Mouse (Mus musculus): ENCODE measurements around the gene Mfsd4b3. TPM values are rescaled to one million over a fixed set of nuclear protein-coding genes. Genes with fewer than 3 reads are reported as not detected.
"Not testable (repeated sequence)": the region's sequence is repeated elsewhere in the genome, so short reads cannot be mapped to it uniquely, and the experiment has no call there.

Mfsd4b3 gene
- polyA plus RNA-seq, 1 experiment from 2014 or later, result 1.5 TPM

DNA sequence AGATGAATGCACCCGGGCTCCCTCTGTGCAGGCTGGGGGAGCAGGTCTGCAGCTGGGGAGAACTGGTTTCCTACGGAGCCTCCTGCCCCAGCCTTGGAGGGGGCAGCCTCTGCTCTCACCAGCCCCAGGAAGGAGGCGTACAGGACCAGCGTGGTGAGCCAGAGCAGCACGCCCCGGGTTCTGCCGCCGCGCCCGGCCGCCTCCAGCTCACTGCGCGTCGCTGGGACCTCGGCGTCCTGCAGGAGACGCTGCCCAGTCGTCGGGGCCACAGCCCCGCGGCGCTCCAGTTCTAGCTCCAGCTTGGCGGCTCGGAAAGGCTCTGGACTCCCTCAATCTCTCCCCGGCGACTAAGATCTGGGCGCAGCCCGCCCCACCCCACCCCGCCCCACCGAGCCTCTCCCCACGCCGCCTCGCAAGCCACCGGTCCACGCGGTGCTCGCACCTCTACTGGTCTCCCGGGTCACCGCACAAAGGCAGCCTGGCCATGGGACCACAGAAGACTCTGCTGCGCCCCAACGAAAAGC, 33.3 kb downstream of the Mfsd4b3 start, which contains the start of gene Mfsd4b2:
Mfsd4b2 (minus strand) TSS at position 308 of the 524 bp plus-strand sequence.
- DNase-seq (ENCODE audit: low spot score), result no peak

DNA sequence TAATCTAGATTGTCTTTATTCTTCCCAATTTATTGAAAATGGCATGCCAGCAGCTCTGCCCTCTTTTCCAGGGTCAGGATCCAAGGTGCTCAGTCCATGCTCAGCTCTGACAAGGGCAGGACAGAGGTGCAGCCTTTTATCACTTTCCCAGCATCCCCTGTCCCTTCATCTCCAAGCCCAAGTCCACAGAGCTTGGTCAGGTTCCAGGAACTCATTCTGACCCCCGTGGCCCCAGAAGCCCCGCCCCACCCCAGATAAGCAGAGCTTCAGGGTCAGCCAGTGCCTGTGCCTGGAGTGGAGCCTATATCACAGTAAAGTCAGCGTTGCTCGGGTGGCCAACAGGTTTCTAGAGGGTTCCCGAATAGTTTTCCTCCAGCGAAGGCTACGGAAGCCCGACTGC, 35.4 kb downstream of the Mfsd4b3 start:
- DNase-seq (ENCODE audit: low spot score), result not testable (repeated sequence)

DNA sequence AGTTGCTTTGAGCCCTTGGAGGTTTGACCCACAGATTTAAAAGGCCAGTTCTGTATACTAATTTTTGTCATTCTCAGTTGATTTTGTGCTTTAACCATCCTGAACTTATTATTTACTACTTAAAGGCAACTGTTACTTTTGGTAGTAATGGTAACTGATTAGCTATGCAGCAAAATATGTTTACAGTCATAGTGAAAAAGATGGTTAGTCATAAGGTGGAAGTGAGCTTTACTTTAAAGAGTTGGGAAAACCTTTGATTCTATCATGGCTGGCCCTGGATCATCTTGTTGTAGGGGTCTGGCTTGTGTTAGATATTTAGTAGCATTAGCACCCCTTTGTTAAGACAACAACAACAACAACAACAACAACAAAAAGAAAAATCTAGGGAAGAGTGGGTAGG, 47.3 kb downstream of the Mfsd4b3 start:
- no peak for DNase-seq (ENCODE audit: low spot score)

DNA sequence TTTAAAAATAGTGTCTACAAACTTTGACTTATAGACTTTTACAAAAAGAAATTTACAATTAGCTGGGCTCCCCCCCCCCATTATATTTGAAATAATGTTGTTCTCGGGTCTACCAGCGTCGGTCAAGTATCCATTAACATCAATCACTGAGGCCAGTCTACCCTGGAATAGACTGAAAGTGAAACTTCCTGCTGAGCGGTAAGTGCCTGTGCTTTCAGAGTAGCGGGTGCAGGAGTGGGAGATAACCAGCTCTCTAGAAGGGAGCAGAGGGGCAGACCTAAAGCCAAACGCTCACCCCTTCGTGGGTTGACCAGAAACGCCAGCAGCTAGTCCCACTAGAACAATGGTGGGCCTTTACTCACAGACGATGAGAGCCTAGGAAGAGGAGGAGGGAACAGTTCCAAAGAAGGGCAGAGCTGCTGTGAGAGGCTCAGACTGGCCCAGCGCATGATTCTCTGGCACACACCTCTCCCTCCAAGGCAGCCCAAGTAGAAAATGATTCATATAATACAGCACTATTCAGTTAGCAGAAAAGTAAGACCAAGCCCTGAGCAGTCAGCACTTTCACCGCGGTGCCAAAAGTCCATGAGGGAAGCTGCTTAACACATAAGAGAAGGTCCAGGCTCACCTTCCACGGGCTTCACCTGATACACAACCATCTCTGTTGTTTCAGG, 51.0 kb downstream of the Mfsd4b3 start:
- no peak for DNase-seq (ENCODE audit: low spot score)

DNA sequence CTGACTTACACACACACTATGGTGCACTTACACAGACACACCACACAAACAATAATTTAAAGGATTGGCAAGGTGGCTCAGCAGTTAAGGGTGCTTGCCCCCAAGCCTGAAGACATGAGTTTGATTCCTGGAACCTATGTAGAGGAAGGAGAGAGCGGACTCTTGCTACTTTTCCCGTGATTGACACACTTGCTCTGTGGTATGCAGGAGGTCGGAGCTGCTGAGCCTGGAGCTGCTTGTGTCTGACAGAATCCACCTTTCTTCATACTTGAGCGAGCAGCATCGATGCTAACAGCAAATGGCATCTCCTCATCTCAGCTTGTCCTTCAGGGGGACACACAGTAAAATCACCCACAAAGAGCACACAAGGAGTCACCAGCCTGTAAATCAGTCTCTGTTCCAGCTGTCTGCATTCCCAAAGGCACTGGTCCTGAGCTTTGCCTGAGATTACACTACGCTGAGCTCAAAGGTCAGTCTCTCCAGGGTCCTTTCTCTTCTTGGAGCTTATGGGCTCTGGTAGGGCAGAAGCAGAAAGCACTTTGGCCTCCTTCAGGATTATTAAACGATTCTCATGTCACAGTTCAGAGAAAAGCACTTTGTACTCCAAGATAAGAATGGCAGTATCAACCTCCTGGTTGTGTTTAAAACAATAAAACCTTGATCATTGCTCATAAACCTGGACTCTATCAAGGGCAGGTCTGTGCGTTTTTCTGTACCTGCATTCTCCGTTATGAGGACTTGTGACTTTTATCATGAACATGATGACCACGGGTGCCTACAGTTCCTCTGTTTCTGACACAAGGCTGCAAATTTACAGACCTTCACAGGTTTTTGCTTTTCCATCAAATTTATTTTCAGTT, 52.9 kb downstream of the Mfsd4b3 start:
- no peak for DNase-seq (ENCODE audit: low spot score)

DNA sequence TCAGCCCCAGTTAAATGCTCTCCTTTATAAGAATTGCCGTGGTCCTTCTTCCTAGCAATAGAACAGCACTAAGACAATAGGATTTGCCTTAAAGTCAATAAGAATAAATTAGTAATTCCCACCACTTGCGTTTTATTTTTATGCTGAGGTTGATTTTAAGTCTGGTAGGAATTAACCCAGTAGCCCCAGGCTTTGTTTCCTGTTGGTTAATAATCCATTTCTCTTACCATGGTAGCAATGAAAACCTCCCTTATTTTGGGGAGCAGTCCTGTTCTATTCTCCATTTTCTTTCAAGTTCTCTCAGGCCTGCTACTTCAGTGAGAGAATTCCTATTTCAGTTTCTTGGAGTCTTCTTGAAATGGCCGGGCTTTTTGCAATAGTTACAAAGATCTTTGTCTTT, 55.8 kb downstream of the Mfsd4b3 start:
- DNase-seq (ENCODE audit: low spot score), result no peak

DNA sequence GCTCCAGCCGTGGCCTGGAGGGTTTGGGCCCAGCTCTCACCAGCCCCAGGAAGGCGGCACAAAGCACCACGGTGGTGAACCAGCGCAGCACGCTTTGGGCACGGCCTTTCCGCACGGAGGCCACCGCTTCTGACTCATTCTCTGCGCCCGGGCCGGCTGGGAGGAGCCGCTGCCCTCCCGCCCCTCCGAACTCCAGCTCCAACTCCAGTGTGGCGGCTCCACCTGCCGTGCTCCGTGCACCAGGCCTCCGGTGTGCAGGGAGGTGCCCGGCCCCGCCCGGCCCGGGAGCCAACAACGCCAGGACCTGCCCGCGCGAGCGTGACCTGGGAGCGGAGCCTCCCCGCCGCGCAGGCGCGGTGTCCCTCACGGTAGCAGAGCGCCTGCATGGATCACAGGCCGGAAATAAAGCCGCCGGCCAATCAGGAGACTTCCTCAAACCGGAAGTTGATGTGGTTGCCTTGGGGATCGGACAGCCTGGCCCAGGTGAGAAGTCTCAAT, 61.0 kb downstream of the Mfsd4b3 start, which contains the start of gene Mfsd4b4:
Mfsd4b4 (minus strand) TSS at position 365 of the 498 bp plus-strand sequence.
- DNase-seq (ENCODE audit: low spot score), result peak; percentile 92

Other genes starting within 250 kb of the Mfsd4b3 start
- gene Rev3l, start 228.0 kb downstream of the Mfsd4b3 start, polyA plus RNA-seq (2015; fragmentation: Nextera tagmentation; extraction: Ambion mirVana), result 12.4 and 13.2 TPM in 2 replicates
- gene Mfsd4b4, start 60.9 kb downstream of the Mfsd4b3 start, polyA plus RNA-seq (2015; fragmentation: Nextera tagmentation; extraction: Ambion mirVana), result 5.3 and 5.9 TPM in 2 replicates
- 0.14 and 0.16 TPM in 2 replicates for gene Mfsd4b2, start 33.2 kb downstream of the Mfsd4b3 start, polyA plus RNA-seq (2015; fragmentation: Nextera tagmentation; extraction: Ambion mirVana)
- 0.19 and 0.22 TPM in 2 replicates for gene Mfsd4b5, start 26.5 kb upstream of the Mfsd4b3 start, polyA plus RNA-seq (2015; fragmentation: Nextera tagmentation; extraction: Ambion mirVana)
- 0.39 and 0.42 TPM in 2 replicates for gene Mfsd4b1, start 65.1 kb upstream of the Mfsd4b3 start, polyA plus RNA-seq (2015; fragmentation: Nextera tagmentation; extraction: Ambion mirVana)
- 26.5 and 31.2 TPM in 2 replicates for gene Slc16a10, start 182.1 kb upstream of the Mfsd4b3 start, polyA plus RNA-seq (2015; fragmentation: Nextera tagmentation; extraction: Ambion mirVana)